In the genomic region with DNA sequence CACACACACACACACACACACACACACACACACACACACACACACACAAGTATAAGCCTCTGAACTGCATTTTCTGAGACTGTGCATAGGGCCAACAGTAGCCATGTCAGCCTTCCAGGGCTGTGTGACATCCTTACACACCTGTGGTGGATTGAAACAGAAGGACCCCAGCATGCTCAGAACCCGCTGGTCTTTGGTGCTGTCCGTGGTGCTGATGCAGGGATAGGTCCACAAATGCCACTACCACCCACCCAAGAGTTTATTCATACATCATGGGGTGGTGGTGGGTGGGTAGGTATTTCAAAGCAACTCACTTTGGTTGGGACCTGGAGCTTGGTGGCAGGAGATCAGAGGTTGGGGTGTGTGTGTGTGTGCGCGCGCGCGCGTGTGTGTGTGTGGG, we compare ENCODE assay signal across 9 mouse cellular contexts. TPM values are rescaled to one million over a fixed set of nuclear protein-coding genes. Genes with fewer than 3 reads are reported as not detected.
DNase-seq lines count a peak whose midpoint lies in the region; TF ChIP-seq lines count a peak whose summit lies in the region.
"Had no signal": no experiment of that assay in that cellular context is flagged by ENCODE, and none has a peak within 500 bp of the region (broad histone marks: within the 10 kb centered on the region; RNA-seq: fewer than 3 reads in every experiment).

No protein-coding gene starts in this region.

- no peaks in the 10 kb centered on the region; the same call in 1 of the 2 replicates for H3K27me3 ChIP-seq in splenic B cell, adult 2 months (ENCODE audit: control insufficient read depth, insufficient read depth, low read length, poor library complexity, severe bottlenecking)

- peak; percentile 40 to 56 for DNase-seq in heart, postnatal 14 days
- no peak for DNase-seq in heart, adult 11 months
- peak; percentile 35 for DNase-seq in ovary, postnatal 14 days (ENCODE audit: low spot score)
- no peak for DNase-seq in ovary, postnatal 10 days (ENCODE audit: low spot score)
- peak; percentile 57 for DNase-seq in embryo, embryonic 11.5 days (ENCODE audit: low read depth, low spot score)
- DNase-seq in splenic B cell, adult 2 months (ENCODE audit: low read depth, low spot score): peak; percentile 23
- DNase-seq in cerebellum, adult 11 months: no peak
- no peak for DNase-seq in gastrocnemius, adult 2 months
- DNase-seq: heart, adult 18-20 months had no signal

- no peak overlapping the region for H3K4me3 ChIP-seq in gastrocnemius, adult 2 months

- H3K36me3 ChIP-seq in splenic B cell, adult 2 months (ENCODE audit: control insufficient read depth, insufficient read depth, low read length, poor library complexity, severe bottlenecking): no peaks in the 10 kb centered on the region

- intact Hi-C loops in heart, postnatal 14 days (cut with DNase I): no loop called here
- intact Hi-C loops in gastrocnemius, adult 2 months (cut with DNase I): no loop called here

- TF ChIP-seq CTCF in gastrocnemius, adult 2 months (IDR thresholded peaks at IDR 0.05): no peak

- H3K27ac ChIP-seq in gastrocnemius, adult 2 months: no peak overlapping the region

RNA-seq across cellular contexts. Expression of gene Cryba2, which starts 1.4 kb away (rescaled TPM):
- not detected for total RNA-seq in heart, postnatal 14 days (2021)
- not detected for total RNA-seq in gastrocnemius, adult 2 months (2021)
- total RNA-seq: heart, adult 18-20 months had no signal

RNA-seq across cellular contexts. Expression of gene Fev, which starts 6.3 kb away (rescaled TPM):
- not detected for total RNA-seq in heart, postnatal 14 days (2021)
- not detected for total RNA-seq in gastrocnemius, adult 2 months (2021)
- total RNA-seq: heart, adult 18-20 months had no signal

RNA-seq across cellular contexts. Expression of gene Cdk5r2, which starts 36.8 kb away (rescaled TPM):
- total RNA-seq in heart, postnatal 14 days (2021): not detected
- total RNA-seq in gastrocnemius, adult 2 months (2021): not detected
- total RNA-seq: heart, adult 18-20 months had no signal

RNA-seq across cellular contexts. Expression of gene Cfap65, which starts 43.9 kb away (rescaled TPM):
- under 1 TPM in 1 of 2 experiments, not detected in 1; 0.45 TPM for total RNA-seq in heart, postnatal 14 days (2021)
- total RNA-seq in gastrocnemius, adult 2 months (2021): not detected

RNA-seq across cellular contexts. Expression of gene Ihh, which starts 60.0 kb away (rescaled TPM):
- under 1 TPM in 1 of 2 experiments, not detected in 1; 0.12 TPM for total RNA-seq in heart, postnatal 14 days (2021)
- under 1 TPM; 0.11 to 0.18 TPM for total RNA-seq in gastrocnemius, adult 2 months (2021)

Comparison
In these comparisons a context has a peak if more than half of its experiments do, and no peak if none do; other contexts are left out.
1. DNase-seq: peak in heart, postnatal 14 days (2 of 2), ovary, postnatal 14 days (single experiment), embryo, embryonic 11.5 days (single experiment) and splenic B cell, adult 2 months (single experiment); none in heart, adult 11 months (single experiment), ovary, postnatal 10 days (single experiment), cerebellum, adult 11 months (single experiment) and gastrocnemius, adult 2 months (single experiment).